Mouse (Mus musculus): ENCODE results near the gene Cdc42bpg.
"Not testable (repeated sequence)": the region's sequence is repeated elsewhere in the genome, so short reads cannot be mapped to it uniquely, and the experiment has no call there.

The Cdc42bpg gene

DNA sequence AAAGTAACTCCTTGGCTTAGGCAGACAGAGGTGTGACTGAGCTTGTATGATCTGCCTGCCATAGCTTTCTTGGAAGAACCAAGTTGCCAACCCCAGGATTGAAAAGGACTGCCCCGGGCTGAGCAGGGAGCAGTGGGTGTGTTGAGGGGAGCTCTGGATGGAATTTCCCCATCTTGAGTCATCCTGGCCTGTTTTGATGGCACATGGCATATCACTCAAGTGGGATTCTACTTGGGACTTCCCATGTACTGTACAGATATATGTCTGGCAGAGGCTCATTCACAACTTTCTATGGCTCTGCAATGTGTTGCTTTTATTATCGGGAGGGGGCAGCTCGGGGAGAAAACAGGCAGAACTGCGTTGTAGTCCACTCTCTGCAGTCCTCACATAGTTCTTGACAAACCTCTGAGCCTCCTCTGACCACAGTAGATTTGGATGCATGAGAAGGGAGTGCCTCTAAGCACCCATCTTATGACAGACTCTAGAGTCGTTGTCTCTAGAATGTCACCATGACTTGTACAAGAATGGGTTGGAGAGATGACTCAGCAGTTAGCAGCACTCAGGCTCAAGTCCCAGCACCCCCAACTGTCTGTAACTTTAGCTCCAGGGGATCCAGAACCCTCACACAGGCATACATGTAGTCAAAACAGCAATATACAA is 9.6 kb upstream of the Cdc42bpg start:
- no peak for DNase-seq (ENCODE audit: low spot score in 2 of 2)

DNA sequence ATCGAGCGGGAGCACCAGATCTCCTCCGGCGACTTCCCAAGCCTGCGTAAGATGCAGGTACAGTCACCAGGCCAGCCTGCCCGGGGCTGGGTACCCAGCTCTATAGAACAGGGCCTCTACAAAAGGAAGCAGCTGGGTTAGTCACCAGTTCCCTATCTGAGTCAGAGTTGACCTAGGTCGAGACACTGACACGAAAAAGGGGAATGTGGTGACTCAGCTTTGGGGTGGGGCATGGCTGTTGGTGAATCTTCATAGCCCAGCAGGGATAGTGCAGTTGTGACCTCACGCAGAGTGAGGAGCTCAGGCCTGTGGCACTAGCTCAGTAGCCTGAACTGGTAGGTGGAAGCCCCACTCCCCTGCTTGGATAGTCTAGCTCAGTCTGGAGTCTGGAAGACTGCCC is 8.6 kb upstream of the Cdc42bpg start:
- no peak for DNase-seq (ENCODE audit: low spot score in 2 of 2)

DNA sequence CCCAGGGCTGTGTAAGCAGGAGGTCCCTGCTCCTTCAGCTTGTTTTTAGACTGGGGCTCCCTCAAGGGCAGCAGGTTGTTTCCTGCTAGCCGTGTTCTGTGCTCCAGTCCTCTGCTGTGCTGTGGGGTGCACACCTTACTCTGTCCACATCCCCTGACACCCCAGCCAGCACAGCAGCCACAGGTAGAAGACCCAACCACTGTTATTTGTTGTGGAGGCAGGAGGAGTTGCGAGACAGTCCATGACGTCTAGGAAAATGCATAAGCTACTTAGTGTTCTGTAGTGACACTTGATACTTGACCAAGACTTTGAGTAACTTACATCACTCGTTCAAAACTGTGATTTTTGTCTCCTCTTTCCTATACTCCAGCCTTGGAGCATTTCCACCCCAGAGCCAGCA is 7.3 kb upstream of the Cdc42bpg start:
- no peak for DNase-seq (ENCODE audit: low spot score in 2 of 2)

DNA sequence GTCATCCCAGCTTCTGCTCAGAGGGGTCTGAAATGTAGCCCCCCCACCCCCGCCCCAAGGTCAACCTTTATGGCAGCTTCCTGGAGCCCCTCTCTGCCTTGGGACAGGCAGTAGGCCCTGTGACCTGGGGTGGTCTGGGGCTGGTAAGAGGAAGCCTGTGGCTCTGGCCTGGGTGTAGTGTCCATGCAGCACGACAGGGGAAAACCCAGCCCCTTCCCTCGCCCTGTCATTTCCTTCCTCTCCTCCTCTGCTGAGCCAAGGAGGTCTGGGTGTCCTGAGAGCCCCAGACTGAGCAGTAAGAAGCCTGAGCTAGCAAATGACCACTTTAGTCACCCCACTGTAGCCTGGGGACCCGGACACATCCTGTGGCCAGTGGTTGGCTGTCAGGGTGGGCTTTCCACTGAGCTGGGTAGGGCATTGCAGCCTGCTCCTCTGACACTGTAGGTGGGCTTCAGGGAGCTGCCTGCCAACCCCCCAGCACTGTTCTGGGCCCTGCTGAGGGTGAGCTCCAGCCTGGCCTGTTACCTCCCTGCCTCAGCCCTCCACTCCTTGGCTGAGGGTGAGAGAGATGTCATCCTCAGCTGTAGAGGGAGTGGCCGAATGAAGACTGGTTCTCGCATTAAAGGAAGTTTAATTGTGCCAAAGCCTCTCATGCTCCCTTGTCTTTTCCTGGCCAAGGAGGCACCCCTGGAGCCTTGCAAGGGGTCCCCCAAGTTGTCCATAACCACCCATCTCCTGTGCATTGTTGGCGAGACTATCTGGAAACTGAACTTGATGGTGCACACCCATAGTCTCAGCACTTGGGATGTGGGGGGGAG is 6.6 kb upstream of the Cdc42bpg start:
- DNase-seq (ENCODE audit: low spot score in 2 of 2), result no peak

DNA sequence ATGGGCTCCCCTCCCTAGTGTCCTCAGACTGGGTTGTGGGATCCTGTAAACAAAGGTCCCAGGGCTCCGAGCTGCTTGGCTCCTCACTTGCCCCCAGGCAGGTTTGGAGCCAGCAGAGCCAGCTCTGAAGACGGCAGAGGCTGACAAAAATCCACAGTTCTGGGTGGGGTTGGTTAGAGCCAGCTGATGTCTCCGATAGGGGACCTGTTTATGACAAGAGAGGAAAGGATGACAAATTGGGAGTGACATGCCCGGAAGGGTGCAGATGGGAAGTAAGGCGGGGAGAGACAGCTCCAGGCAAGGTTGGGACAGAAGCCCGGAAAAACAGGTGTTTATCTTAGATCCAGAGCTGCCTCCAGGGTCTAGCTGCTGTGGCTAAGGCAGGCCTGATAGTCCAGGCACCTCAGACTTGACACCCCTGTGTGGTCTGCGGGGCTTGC is 5.8 kb upstream of the Cdc42bpg start:
- no peak for DNase-seq (ENCODE audit: low spot score in 2 of 2)

DNA sequence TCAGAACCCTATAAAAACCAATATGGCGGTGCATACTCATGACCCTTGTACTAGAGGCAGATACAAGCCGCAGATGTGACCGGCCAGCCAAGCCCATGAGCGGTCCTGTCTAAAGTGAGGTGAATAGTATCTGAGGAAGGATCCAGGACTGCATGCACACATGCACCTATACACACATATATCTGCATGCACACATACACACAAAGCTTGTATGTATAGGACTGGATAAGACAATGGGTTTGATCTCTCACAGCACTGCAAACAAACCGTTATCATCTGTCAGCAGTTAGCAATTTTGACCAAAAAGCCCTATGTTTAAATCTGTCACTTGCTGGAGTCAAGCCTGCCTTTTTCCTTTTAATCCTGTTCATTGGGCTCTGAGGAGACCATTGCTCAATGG is 4.1 kb upstream of the Cdc42bpg start:
- no peak for DNase-seq (ENCODE audit: low spot score in 2 of 2)

DNA sequence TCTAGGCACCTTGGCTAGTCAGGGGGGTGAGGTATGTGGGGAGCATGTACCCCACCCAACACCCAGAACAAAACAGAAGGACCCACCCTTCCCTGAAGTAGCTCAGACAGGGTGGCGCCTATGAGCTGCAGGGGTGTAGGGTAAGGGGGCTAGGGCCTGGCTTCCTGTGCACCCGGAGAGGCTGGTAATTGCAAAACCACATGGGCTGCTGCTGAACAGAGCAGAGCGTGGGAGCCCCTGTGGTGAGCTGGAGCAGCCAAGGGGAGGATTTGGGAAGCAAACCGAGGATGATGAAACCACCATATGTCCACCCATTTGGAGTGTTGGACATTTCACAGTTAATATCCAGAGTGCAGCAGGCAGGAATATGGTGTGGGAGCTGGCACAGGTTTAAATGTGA is 3.7 kb upstream of the Cdc42bpg start:
- DNase-seq (ENCODE audit: low spot score in 2 of 2), result peak in 1 of 2 experiments; percentile 9

DNA sequence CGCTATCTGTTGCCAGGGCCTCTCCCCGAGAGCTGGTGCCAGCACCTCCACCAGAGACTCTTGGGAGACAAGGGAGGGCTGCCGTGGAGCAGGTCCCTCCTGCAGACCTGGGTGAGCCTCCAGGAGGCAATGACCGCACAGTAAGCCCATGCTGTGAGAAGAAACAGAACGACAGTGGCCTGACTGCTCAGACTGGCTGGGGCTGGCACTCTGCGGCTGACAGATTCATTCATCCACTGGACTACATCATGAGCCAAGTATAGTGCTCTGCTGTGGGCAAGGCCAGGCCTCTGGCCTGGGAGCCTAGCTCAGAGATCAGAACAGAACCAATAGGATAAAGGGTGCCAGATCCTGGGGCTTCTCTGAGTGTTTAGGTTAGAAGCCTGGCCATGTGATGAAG is 2.4 kb upstream of the Cdc42bpg start:
- DNase-seq (ENCODE audit: low spot score in 2 of 2), result no peak

DNA sequence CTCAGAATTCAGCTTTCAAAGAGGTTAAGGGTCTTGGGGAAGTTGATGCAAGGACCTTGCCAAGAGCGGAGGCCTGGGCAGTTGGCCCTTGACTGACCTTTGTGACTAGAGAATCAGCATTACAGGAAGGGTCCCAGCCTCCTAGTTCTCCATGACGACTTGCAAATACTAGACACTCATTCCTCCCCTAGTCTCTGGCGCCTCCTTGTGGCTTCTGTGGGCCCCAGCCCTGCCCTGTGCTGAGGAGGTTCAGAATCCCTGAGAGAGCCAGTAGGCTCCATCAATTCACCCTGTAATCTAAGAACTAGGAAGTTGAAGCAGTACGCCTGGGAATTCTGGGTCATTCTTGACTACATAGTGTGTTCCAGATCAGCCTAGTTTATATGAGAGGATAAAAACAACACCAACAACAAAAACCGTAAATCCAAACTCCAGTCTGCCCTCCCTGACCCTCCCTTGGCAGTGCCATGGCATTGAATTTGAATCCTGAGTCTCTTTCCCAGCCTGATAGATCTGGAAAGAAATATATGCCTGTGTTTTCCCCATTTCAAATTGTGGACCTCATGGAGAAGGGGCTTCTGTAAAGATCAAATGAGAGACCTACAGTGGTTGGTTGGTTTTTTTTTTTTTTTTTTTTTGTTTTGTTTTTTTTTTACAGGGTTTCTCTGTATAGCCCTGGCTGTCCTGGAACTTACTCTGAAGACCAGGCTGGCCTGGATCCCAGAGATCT is 1.3 kb upstream of the Cdc42bpg start:
- DNase-seq (ENCODE audit: low spot score in 2 of 2), result peak; percentile 45 to 68

DNA sequence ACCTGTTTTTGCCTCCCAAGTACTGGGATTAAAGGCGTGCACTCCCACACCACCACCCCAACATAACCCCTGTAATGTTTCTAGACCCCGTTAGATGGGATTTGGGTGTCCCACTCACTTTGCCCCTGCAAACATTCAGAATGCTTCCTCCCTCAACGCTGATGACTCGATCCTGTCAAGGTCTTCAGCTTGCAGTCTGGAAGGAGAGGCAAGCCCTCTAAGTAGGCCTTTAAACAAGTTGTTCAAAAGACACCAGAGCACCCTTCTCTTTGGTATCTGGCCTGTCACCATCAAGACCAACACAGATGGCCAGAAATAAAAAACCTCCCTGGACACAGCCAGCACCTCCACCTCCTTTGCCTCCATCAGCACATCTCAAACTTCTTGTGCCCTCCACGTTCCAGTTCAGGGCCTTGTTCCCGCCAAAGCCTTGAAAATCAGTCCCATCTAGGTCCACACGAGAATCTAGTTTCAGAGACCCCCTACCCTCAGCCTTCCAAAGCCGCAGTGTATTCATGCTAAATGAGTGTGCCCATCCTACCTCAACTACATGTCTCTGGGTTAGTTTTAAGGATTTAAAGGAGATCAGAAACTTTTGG is 640 bp upstream of the Cdc42bpg start:
- DNase-seq (ENCODE audit: low spot score in 2 of 2), result no peak

DNA sequence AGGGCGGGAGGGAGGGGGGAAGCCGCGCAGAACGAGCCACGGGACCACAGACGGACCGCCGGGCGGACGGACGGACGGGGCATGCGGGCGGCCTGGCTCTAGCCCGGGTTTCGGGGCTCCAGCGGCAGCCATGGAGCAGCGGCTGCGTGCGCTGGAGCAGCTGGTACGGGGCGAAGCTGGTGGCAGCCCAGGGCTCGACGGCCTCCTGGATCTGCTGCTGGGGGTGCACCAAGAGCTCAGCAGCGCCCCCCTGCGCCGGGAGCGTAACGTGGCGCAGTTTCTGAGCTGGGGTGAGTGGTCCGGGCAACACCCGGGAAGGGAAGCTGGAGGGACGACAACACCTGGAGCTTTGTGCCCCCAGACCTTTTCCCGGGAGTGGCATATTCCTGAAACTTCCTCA is 330 bp downstream of the Cdc42bpg start:
- DNase-seq (ENCODE audit: low spot score in 2 of 2), result no peak

DNA sequence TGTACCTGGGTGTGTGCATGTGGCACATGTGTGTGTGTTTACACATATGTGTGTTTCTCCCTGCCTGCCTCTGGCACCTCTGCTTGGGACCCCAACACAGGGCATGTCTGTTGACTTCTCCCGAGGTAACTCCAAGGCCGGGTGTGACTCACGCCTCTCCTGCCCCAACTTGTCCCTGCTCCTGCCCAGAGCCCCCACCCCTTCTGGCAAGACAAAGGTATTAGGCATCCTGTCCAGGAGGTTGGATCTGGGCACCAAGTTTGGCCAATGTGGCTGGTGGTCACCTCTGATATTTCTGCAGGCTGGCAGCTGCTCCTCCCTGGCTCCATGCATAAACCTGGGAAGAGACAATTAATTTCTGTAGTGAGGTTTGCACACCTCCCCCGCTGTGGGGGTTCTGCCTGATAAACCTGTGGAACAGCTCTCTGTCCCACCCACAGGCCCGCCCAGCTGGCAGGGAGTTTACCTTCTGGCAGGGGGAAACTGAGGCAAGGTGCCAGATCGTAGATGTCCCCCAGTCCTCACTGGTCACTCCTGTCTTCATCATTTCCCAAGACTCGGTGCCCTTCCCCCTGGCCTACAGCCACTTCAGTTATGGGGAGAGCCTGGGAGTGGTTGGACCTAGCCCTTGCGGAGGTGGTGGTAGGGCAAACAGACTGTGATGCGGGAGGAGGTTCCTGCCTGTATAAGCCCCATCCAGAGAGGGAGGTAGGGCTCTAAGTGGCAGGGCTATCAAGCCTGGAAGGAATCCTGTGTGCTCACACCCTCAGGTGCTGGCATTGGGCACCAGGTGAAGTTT is 1.7 kb downstream of the Cdc42bpg start:
- DNase-seq (ENCODE audit: low spot score in 2 of 2), result no peak

DNA sequence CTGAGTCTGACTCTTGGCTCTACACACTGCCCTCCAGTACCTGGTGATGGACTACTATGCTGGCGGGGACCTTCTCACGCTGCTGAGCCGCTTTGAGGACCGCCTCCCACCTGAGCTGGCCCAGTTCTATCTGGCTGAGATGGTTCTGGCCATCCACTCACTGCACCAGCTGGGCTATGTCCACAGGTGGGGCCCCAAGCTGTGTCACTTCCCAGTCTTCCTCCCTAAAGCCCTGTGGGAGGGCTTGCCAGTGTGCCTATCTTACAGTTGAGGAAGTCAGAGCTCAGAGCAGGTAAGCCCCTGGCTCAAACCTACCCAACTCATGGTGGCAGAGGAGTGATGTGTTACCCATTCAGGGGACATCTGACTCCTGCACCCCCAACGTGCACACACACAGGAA is 3.9 kb downstream of the Cdc42bpg start:
- no peak for DNase-seq (ENCODE audit: low spot score in 2 of 2)

DNA sequence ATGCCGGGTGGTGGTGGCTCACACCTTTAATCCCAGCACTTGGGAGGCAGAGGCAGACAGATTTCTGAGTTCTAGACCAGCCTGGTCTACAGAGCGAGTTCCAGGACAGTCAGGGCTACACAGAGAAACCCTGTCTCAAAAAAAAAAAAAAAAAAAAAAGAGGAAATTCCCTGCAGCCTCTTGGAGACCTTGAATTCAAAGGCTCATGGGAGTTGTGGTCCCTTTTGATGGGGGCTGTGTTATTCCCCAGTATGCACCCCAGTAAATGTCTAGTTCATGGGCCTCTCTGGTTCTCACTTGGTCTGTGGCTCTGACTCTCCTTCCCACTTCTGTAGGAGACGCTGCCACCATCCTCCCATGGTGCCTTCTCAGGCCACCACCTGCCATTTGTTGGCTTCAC is 5.5 kb downstream of the Cdc42bpg start:
- DNase-seq (ENCODE audit: low spot score in 2 of 2), result not testable (repeated sequence)

DNA sequence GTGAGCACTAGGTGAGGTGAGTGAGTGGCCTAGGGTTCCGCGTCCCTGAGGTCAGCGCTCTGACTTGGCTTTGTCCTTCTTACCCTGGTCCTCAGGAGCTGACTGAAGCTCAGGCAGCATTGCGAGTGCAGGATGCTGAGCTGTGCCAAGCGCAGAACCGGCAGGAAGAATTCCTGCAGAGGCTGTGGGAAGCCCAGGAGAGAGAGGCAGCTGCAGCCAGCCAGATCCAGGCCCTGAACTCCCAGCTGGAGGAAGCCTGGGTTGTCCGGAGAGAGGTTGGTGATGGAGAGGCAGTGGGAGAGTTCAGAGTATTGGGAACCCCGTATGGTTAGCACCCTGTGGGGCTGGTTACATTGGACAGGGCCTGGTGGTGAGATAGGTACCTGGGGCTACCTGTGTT is 7.5 kb downstream of the Cdc42bpg start:
- DNase-seq (ENCODE audit: low spot score in 2 of 2), result no peak

DNA sequence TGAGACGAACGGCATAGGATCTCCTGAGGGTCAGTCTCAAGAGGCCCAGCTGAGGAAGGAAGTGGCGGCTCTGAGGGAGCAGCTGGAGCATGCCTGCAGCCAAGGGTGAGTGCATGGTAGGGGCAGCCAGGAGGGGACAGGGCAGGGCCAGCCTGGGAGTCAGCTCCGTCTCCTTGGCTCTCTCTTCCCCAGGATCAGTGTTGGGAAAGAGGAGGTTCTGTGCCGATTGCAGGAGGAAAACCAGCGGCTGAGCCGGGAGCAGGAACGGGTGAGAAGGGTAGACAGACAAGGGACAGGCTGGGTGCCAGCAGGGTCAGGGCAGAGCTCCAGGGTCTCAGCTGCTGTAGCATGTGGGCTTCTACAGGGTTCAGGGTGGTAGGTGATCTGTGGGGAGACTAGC is 8.3 kb downstream of the Cdc42bpg start:
- DNase-seq (ENCODE audit: low spot score in 2 of 2), result no peak

DNA sequence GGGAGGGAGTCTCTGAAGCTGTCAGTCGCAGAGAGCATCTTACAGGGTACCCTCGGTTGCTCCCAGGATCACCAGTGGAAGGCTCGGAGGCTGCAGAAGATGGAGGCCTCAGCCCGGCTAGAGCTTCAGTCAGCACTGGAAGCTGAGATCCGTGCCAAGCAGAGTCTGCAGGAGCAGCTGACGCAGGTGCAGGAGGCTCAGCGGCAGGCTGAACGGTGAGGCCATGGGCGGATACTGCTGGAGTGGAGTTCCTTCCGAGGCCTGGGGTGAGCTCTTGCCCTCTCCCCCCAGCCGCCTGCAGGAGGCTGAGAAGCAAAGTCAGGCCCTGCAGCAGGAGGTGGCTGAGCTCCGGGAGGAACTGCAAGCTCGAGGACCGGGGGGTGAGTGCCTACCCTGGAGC is 9.3 kb downstream of the Cdc42bpg start:
- no peak for DNase-seq (ENCODE audit: low spot score in 2 of 2)

DNA sequence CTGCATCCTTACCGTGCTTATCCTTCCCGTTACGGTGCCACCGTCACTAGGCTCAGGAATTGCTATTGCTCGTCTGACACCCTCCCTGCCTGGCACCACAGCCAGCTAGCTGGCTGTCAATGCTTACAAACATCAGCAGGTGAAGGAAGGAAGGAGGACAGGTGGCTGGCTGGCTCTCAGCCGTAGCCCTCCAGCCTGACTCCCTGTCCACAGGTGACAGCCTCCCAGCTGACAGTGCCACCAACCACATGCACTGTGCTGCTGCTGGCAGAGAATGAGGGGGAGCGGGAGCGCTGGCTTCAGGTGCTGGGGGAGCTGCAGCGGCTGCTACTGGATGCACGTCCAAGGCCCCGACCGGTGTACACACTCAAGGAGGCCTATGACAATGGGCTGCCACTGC is 11.9 kb downstream of the Cdc42bpg start:
- DNase-seq (ENCODE audit: low spot score in 2 of 2), result no peak

DNA sequence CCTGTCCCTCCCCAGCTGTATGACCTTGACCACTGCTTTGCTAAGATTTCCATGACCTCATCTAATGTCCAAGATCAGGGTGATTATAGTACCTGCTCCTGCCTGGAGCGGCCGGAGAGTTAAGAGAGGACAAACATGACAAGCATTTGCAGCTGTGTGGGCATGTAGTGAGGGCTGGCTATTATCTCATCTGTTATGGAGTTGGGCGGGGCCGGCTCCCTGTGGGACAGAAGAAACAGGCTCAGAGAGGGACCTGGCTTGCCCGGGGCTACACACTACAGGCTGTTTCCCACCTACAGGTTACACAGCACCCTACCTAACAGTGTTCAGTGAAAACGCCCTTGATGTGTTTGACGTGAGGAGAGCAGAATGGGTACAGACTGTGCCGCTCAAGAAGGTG is 15.1 kb downstream of the Cdc42bpg start:
- DNase-seq (ENCODE audit: low spot score in 2 of 2), result no peak

DNA sequence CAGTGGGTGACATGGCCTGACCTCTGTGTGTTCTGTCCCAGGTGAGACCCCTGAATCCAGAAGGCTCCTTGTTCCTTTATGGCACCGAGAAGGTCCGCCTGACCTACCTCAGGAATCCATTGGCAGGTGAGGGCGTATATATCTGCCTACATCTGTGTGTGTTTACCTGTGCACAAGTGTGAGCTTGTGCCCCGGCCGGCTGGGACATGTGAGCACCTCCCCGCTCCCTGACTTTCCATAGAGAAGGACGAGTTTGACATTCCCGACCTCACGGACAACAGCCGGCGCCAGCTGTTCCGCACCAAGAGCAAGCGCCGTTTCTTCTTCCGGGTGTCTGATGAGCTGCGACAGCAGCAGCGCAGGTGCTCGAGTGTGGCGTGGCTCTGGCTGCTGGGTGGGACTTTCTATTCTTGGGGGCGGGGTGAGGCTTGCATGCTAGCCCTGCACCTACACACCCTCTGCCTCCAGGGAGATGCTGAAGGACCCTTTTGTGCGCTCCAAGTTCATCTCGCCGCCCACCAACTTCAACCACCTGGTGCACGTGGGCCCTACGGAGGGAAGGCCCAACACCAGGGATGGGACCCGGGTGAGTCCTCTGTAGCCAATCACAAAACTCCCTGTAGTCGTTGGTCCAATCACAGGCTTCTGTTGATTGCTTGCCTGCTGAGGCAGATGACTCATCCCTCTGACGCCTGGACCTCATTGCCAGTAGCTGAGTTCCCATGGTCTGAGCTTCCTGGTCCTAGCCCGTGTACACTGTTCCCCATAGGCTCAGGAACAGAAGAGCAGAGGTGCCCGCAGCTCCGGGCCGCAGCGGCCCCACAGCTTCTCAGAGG is 15.7 kb downstream of the Cdc42bpg start:
- DNase-seq (ENCODE audit: low spot score in 2 of 2), result no peak

DNA sequence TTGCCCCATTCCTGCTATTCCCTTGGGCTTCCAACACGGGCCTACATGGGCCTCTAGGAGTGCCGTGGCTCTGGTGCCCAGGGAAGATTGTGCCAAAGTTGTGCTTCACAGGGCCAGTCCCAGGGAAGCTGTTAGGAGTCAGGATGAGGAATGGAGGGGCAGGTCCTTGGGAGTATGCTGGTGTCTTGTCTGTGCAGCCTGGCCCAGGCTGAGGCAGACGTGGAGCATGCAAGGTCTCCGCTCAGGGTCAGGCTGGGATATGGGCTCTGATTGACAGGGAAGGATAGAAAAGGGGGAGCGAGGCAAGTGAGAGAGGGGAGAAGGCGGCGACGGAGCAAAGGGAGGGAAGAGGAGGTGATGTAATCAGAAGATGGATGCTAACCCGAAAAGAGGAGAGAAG is 18.5 kb downstream of the Cdc42bpg start:
- no peak for DNase-seq (ENCODE audit: low spot score in 2 of 2)

Measured in right cerebral cortex, postnatal 36 days (tissue).